Mouse (Mus musculus): ENCODE measurements around the gene Sct. TPM values are rescaled to one million over a fixed set of nuclear protein-coding genes. Genes with fewer than 3 reads are reported as not detected.

Sct gene
- total RNA-seq, 1 experiment = 31.9 TPM

DNA sequence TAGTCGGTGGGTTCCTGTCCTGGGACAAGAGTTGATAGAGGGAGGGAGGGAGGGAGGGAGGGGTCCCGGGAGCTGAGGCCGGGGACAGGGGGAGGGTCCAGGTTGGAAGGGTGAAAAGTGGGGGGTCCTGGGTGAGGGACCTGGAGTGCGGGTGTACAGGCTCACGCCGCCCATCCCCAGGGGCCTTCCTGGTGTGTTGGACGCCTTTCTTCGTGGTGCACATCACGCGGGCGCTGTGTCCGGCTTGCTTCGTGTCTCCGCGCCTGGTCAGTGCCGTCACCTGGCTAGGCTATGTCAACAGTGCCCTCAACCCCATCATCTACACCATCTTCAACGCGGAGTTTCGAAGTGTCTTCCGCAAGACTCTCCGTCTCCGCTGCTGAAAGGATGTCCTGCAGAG, 15.5 kb upstream of the Sct start:
- H3K9me3 ChIP-seq (ENCODE audit: control insufficient read depth, insufficient read depth, low read depth, low read length) = no peaks in the 10 kb centered on the region
- DNase-seq (ENCODE audit: low read depth, low spot score) = no peak
- peak overlapping the region; percentile 55; the same call in 1 of the 2 replicates for H3K9ac ChIP-seq (ENCODE audit: insufficient read depth, low read depth, low read length, poor library complexity, severe bottlenecking)
- peaks cover 0 to 11% of the 10 kb centered on the region in 2 experiments; a peak in 1 of 4 replicates for H3K4me1 ChIP-seq (ENCODE audit: control insufficient read depth in 2 of 2, insufficient read depth in 2 of 2, low read length in 2 of 2, poor library complexity in 1 of 2)
- in situ Hi-C loops (cut with MboI; ENCODE audit: low sequenced_read_pairs in 2 of 2, unreplicated experiment in 2 of 2) = no loop called here
- TF ChIP-seq CHD2 (IDR thresholded peaks at IDR 0.05; ENCODE audit: low read depth, low read length) (no peak), MAFK (IDR thresholded peaks at IDR 0.05; ENCODE audit: insufficient read depth, low read depth, low read length) (no peak), ZC3H11A (IDR thresholded peaks at IDR 0.05; ENCODE audit: borderline replicate concordance, low read depth, low read length) (no peak), HCFC1 (IDR thresholded peaks at IDR 0.05; ENCODE audit: borderline replicate concordance, insufficient read depth, low read length) (no peak), ZNF384 (IDR thresholded peaks at IDR 0.05; ENCODE audit: low read depth, low read length) (no peak)
- peaks cover 8% of the 10 kb centered on the region; the same call in 1 of the 2 replicates for H3K36me3 ChIP-seq (ENCODE audit: control insufficient read depth, insufficient read depth, low read length, poor library complexity, severe bottlenecking)
- H3K27ac ChIP-seq (ENCODE audit: insufficient read depth, low read depth, low read length, poor library complexity, severe bottlenecking) = no peak overlapping the region
- peak overlapping the region; percentile 14 to 62 for H3K4me3 ChIP-seq (ENCODE audit: insufficient read depth in 1 of 2, low read depth in 1 of 2, low read length in 2 of 2, poor library complexity in 1 of 2, severe bottlenecking in 1 of 2)

DNA sequence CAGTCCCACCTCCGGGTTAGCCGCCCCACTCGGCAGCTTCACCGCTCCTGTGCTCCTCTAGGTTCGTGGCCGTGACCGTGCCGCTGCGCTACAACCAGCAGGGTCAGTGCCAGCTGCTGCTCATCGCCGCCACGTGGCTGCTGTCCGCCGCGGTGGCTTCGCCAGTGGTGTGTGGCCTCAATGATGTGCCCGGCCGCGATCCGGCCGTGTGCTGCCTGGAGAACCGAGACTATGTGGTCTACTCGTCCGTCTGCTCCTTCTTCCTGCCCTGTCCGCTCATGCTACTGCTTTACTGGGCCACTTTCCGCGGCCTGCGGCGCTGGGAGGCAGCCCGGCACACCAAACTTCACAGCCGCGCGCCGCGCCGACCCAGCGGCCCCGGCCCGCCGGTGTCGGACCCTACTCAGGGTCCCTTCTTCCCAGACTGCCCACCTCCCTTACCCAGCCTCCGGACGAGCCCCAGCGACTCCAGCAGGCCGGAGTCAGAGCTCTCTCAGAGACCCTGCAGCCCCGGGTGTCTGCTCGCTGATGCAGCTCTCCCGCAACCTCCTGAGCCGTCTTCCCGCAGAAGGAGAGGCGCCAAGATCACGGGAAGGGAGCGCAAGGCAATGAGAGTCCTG, 15.0 kb upstream of the Sct start:
- DNase-seq (ENCODE audit: low read depth, low spot score) = no peak
- peak overlapping the region; percentile 55 for H3K9ac ChIP-seq (ENCODE audit: insufficient read depth, low read depth, low read length, poor library complexity, severe bottlenecking)
- TF ChIP-seq CHD2 (IDR thresholded peaks at IDR 0.05; ENCODE audit: low read depth, low read length) (no peak), ZNF384 (IDR thresholded peaks at IDR 0.05; ENCODE audit: low read depth, low read length) (no peak), MAFK (IDR thresholded peaks at IDR 0.05; ENCODE audit: insufficient read depth, low read depth, low read length) (no peak), ZC3H11A (IDR thresholded peaks at IDR 0.05; ENCODE audit: borderline replicate concordance, low read depth, low read length) (no peak), HCFC1 (IDR thresholded peaks at IDR 0.05; ENCODE audit: borderline replicate concordance, insufficient read depth, low read length) (no peak)
- no peak overlapping the region for H3K27ac ChIP-seq (ENCODE audit: insufficient read depth, low read depth, low read length, poor library complexity, severe bottlenecking)
- peak overlapping the region; percentile 14 to 62 for H3K4me3 ChIP-seq (ENCODE audit: insufficient read depth in 1 of 2, low read depth in 1 of 2, low read length in 2 of 2, poor library complexity in 1 of 2, severe bottlenecking in 1 of 2)
- peaks cover 5% of the 10 kb centered on the region; the same call in 1 of the 2 replicates for H3K36me3 ChIP-seq (ENCODE audit: control insufficient read depth, insufficient read depth, low read length, poor library complexity, severe bottlenecking)
- no peaks in the 10 kb centered on the region for H3K9me3 ChIP-seq (ENCODE audit: control insufficient read depth, insufficient read depth, low read depth, low read length)
- peaks cover 0 to 11% of the 10 kb centered on the region in 2 experiments; a peak in 1 of 4 replicates for H3K4me1 ChIP-seq (ENCODE audit: control insufficient read depth in 2 of 2, insufficient read depth in 2 of 2, low read length in 2 of 2, poor library complexity in 1 of 2)
- in situ Hi-C loops (cut with MboI; ENCODE audit: low sequenced_read_pairs in 2 of 2, unreplicated experiment in 2 of 2) = no loop called here

DNA sequence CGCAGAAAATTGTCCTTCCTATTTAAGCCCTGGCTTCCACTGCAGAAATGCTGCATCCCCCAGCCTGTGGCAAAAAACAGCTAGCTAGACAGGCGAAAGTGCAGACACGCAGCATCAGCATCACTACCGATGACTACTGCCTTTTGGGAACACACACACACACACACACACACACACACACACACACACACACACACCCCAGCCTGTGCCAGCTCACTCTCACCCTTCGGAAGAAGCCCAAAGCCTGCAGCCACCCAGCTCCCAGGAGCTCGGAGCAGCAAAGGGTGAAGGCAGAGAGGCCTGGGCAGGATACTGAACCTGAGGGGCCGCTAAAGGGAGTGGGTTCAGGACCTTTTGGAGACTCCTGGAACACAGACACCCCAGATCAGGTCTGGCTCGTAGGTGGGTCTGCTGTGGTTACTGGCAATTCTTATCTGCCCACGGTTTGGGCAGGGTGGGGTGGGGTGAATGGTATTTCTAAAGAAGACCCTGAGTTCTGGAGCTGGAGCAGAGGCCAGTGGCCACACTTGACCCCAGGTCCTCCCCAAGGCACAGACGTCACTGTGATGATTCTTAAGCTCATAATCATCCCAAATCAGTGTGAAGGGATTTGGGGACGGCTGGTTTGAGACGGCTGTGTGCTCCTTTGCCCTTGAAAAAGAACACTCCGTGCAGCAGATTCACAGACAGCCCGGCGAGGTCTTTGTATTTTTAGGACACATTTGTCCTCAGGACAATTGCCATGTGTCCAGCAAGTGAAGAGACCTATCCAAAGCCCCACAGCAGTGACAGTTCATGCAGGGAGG, 13.9 kb upstream of the Sct start:
- no peak overlapping the region; the same call in 1 of the 2 replicates for H3K9ac ChIP-seq (ENCODE audit: insufficient read depth, low read depth, low read length, poor library complexity, severe bottlenecking)
- no peak overlapping the region; a peak in 1 of 4 replicates for H3K4me3 ChIP-seq (ENCODE audit: insufficient read depth in 1 of 2, low read depth in 1 of 2, low read length in 2 of 2, poor library complexity in 1 of 2, severe bottlenecking in 1 of 2)
- no peaks in the 10 kb centered on the region for H3K9me3 ChIP-seq (ENCODE audit: control insufficient read depth, insufficient read depth, low read depth, low read length)
- no peak for TF ChIP-seq MAFK (IDR thresholded peaks at IDR 0.05; ENCODE audit: insufficient read depth, low read depth, low read length)
- no peak for TF ChIP-seq ZC3H11A (IDR thresholded peaks at IDR 0.05; ENCODE audit: borderline replicate concordance, low read depth, low read length)
- TF ChIP-seq ZNF384 (IDR thresholded peaks at IDR 0.05; ENCODE audit: low read depth, low read length) = no peak
- no peak for TF ChIP-seq HCFC1 (IDR thresholded peaks at IDR 0.05; ENCODE audit: borderline replicate concordance, insufficient read depth, low read length)
- no peak for TF ChIP-seq CHD2 (IDR thresholded peaks at IDR 0.05; ENCODE audit: low read depth, low read length)
- in situ Hi-C loops (cut with MboI; ENCODE audit: low sequenced_read_pairs in 2 of 2, unreplicated experiment in 2 of 2) = no loop called here
- no peak for DNase-seq (ENCODE audit: low read depth, low spot score)
- no peak overlapping the region for H3K27ac ChIP-seq (ENCODE audit: insufficient read depth, low read depth, low read length, poor library complexity, severe bottlenecking)
- H3K36me3 ChIP-seq (ENCODE audit: control insufficient read depth, insufficient read depth, low read length, poor library complexity, severe bottlenecking) = peaks cover 5% of the 10 kb centered on the region; the same call in 1 of the 2 replicates
- peaks cover 2 to 11% of the 10 kb centered on the region in 2 experiments; a peak in 3 of 4 replicates for H3K4me1 ChIP-seq (ENCODE audit: control insufficient read depth in 2 of 2, insufficient read depth in 2 of 2, low read length in 2 of 2, poor library complexity in 1 of 2)

- in situ Hi-C loops (cut with MboI; ENCODE audit: low sequenced_read_pairs in 2 of 2, unreplicated experiment in 2 of 2) = no loop called here
- Histone ChIP-seq H3K4me1 (ENCODE audit: control insufficient read depth in 2 of 2, insufficient read depth in 2 of 2, low read length in 2 of 2, poor library complexity in 1 of 2) (peaks cover 2 to 11% of the 10 kb centered on the region in 2 experiments; a peak in 3 of 4 replicates), H3K9me3 (ENCODE audit: control insufficient read depth, insufficient read depth, low read depth, low read length) (no peaks in the 10 kb centered on the region), H3K4me3 (ENCODE audit: insufficient read depth in 1 of 2, low read depth in 1 of 2, low read length in 2 of 2, poor library complexity in 1 of 2, severe bottlenecking in 1 of 2) (peak within 1 kb of the TSS; percentile 49 to 65), H3K9ac (ENCODE audit: insufficient read depth, low read depth, low read length, poor library complexity, severe bottlenecking) (peak within 1 kb of the TSS; percentile 20), H3K27ac (ENCODE audit: insufficient read depth, low read depth, low read length, poor library complexity, severe bottlenecking) (no peak within 1 kb of the TSS), H3K36me3 (ENCODE audit: control insufficient read depth, insufficient read depth, low read length, poor library complexity, severe bottlenecking) (0 out of 2 replicates have a peak, but pooled peaks cover under 1% of the 10 kb centered on the region)
- TF ChIP-seq ZC3H11A (IDR thresholded peaks at IDR 0.05; ENCODE audit: borderline replicate concordance, low read depth, low read length) (no peak), ZNF384 (IDR thresholded peaks at IDR 0.05; ENCODE audit: low read depth, low read length) (no peak), CHD2 (IDR thresholded peaks at IDR 0.05; ENCODE audit: low read depth, low read length) (no peak), HCFC1 (IDR thresholded peaks at IDR 0.05; ENCODE audit: borderline replicate concordance, insufficient read depth, low read length) (no peak), MAFK (IDR thresholded peaks at IDR 0.05; ENCODE audit: insufficient read depth, low read depth, low read length) (no peak)
- DNase-seq (ENCODE audit: low read depth, low spot score) = no peak
Observed at GRCm38 (mm10) chr7:141291921-141292582, 13.1 kb upstream of the Sct start, which contains the start of gene Drd4. Drd4 (plus strand) TSS chr7:141292006.
